Mouse (Mus musculus) common myeloid progenitor, adult 5-6 weeks (primary cell): Measurements from ENCODE around the gene Galnt15. TPM values are rescaled to one million over a fixed set of nuclear protein-coding genes. Genes with fewer than 3 reads are reported as not detected.

Source experiments
- ATAC-seq: replicated peaks from 2 replicates; pipeline ENCODE4 v1.8.0; 2016; ENCODE audit warnings: low read depth, mild to moderate bottlenecking, moderate TSS enrichment, inconsistent platforms; ENCODE audit not compliant: poor library complexity, severe bottlenecking
- total RNA-seq: library from RNA; stranded (forward); fragments of 200-1000, 187-1606 nt; gene quantifications from 2 replicates; pipeline ENCODE4 v1.2.3, GENCODE M21; 2017

Galnt15 gene
- not detected in 2 replicates for total RNA-seq

GRCm38 (mm10) chr14:32028681-32029091 lies at the start of gene Galnt15:
Gene Galnt15, plus strand, starts transcription at chr14:32028989.
- ATAC-seq, result no peak

DNA sequence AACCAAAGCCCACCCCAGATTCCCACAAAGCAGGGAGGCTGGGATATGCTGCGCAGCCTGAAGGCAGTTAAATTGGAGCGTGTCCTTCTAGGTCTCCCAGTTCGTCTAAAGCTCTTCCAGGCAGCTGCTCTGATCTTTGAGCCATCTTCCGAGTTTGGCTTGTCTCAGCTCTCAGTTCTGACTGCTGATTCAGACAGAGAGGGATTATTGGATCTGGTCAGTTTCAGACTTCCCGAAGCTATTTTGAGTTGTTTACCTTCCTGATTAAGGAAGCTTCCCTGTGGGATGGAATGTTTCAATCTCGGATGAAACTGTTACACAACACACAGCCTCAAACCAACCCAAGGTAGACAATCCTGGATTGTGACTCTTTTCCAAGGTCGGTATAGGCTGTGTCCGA lies 34.8 kb upstream of the Galnt15 start:
- no peak for ATAC-seq

DNA sequence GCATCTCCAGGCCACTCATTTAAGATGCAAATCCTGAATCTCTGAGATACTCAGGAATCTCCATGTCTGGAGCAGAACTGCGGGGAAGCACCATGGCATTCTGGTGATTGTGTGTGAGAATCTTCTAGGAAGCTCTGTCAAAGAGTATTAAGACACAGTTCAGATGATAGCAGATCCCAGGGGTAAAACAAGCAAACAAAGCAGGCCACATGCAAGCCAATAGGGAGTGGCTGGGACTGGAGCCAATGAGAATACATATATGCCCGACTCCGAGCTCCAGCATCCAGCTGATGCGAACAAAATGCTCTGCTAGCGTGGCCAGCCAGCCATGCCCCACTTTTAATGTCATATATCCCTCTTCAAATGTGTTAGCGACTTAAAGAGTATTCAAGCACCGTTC lies 27.8 kb upstream of the Galnt15 start:
- no peak for ATAC-seq

DNA sequence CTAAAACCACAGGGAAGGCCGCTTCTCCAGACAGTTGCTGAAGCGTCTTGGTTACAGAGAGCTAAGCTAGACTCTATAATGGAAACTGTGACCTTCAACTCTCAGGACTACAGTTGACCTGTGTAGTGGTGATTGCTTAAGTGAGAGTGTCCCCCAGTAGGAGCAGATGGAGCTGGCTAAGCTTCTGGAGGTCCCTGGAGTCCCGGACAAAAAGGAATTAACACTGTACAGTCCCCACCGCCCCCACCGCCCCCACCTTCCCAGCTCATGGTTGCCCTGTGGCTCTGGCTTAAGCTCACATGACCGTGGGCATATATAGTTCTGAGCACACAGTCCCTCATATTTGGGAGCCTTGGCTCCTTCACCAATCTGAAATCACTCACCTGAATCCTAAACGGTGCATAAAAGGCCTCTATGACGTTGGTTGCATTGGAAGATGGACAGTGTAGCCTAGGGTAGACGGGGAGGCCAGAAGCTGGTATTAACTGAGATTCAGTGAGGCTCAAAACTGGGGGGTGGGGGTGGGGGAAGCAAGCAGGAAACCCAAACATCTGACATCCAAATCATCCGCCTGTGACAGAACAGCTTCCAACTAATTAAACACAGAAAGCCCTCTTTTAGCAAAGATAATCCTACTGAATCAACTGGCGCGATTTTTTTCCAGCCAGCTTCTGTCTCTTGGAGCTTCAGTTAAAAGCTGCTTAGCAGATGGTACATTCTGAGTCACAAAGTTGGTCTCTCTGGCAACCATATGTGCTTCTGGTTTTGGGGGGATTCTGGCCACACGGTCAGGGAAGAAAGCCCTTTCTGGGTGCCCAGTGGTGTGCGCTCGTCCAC lies 26.1 kb upstream of the Galnt15 start:
- no peak for ATAC-seq

DNA sequence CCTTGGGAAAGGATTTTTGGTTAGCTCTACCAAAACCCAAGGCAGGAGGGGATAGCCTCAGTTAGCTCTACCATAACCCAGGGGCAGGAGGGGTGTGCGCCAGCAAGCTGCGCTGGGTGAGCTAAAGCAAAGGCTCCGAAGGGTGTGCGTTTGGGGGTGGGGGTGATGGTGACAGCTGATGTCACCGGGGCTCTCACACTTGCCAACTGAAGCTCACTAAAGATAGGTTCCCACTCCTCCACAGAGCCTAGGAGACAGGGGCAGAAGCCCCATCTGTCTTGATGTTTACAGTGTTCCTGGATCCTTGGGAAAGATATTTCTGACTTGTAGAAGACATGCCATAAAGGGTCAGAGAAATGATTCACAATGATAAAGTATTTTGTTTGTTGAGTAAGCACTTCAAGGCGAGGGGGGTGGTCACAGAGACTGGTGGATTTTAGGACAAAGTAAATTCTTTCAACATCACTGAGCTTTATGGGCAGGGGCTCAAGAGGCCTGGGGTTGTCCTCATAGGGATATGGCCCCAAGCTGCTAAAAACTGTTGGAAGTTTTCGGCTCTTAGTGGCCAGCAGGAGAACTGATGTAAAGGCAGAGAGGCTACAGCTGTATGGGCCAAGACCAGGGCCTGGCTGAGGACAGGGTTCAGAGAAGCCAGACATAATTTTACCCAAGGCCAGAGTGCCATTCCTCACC lies 24.7 kb upstream of the Galnt15 start:
- ATAC-seq, result no peak

- ATAC-seq, result 0 out of 2 replicates have a peak, but pooled peaks have one; percentile 15
These were observed 23.0 kb upstream of the Galnt15 start for GRCm38 (mm10) chr14:32005673-32006261.

DNA sequence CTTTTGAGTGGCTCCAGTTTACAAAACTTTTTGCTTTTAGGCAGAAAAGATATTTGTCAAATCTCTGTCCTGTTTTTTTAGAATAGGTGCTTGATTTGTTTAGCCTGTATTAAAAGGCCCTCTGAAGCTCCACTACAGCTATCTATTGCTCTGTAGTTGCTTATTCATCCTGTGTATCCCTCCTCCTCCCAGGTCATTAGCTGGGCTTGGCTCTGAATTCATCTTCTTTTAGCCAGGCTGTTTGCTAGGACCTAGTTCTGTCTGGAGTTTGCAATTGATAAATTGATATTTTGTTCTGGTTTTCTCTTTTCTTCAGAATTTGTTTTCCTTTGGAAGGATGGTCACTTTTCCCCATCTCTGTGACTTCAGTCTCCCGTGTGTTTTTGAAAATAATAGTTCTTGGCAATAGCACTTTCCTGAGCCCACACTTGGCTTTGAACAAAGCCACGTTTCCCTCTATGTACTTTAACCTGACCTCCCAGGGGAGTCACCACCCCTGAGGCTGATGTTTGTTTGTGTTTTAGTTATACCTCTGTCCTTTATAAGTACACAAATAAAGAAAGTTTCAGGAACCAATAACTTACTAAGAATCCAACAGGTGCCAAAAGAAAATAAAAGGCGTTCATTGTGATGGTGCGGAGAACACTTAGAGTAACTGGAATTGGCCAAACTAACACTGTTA lies 21.0 kb upstream of the Galnt15 start:
- ATAC-seq, result no peak

GRCm38 (mm10) chr14:32009715-32010114 lies 19.1 kb upstream of the Galnt15 start:
- no peak for ATAC-seq

GRCm38 (mm10) chr14:32011547-32012304 lies 17.1 kb upstream of the Galnt15 start:
- no peak for ATAC-seq

DNA sequence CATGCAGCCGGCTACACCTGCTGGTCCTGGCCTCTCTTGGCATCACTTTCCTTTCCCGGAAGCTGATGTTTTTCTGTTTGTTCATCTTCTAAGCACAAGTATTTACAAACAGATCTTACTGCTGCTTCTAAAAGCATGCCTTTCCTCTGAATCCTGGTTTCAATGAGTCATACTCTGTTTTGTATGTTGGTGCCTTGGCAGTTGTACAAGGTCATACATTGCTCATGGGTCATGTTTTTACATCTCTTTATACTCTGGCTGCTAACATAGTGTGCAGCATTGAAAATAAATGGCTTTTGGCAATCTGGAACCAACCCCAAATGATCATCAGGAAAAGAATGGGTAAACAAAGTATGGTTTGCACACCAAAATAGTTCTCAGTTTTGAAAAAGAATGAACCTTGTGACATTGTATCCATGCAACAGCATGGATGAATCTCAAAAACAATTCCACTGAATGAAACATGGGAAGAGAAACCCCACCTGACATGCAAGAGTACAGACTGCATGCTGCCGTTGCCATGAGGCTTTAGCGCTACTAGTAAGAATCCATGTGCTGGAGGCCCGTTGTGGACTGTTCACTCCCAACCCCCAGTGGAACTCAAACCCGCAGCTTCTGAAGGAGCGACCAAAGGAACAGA lies 13.5 kb upstream of the Galnt15 start:
- no peak for ATAC-seq

DNA sequence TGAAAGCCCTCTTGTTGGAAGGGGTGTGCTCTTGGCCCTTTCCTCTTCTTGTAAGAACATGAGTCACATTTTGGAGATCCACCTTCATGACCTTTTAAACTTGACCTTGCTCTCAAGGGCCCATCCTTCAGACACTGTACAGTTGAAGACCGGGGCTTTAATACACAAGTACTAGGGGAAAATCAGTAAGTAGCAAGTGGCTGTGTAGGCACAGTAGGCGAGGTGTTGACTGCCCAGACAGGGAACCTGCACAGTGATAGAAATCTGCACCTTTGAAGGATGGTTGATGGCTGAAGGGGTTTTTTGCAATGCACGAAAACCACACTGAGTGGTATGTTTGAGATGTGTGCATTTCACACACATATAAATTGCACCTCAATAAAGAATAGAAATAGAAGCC lies 12.3 kb upstream of the Galnt15 start:
- no peak for ATAC-seq

- ATAC-seq, result no peak
These were observed 11.9 kb upstream of the Galnt15 start for GRCm38 (mm10) chr14:32016921-32017320.

DNA sequence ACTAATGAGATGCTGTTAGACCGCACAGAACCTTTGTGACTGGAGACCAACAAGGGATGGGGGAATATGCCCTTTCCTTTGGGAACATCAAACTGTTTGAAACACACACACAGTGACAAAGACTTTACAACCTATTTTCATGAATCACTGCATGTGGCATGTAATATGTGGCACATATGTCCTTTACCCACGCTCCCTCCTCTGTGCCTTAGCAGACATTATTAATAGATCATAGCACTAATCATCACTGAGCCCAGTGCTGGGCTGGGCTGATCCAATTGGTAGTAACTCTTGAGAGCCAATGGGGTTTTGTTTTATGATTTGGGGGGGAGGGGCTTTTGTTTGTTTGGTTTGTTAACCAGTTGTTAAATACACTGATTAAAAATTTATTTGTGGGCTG lies 11.3 kb upstream of the Galnt15 start:
- no peak for ATAC-seq

DNA sequence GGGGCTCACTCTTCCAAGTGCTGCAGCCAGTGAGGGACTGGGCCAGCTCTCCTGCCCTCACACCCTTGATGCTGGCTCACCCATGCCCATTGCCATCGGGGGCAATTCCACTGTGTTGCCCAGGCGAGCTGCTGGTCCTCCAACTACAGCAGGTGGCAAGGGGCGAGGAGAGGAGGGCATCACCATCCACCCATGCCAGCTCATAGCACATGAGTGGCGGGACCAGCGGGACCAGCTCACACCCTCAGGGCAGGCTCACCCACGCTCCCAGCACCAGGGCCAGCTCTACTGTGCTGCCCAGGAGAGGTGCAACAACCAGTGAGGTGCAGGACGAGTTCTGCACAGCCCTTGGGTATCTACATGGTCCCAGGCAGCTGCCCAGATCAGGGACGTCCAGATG lies 9.7 kb upstream of the Galnt15 start:
- ATAC-seq, result no peak

- ATAC-seq, result no peak
These were observed 6.8 kb upstream of the Galnt15 start for GRCm38 (mm10) chr14:32021967-32022366.

GRCm38 (mm10) chr14:32022450-32022849 lies 6.3 kb upstream of the Galnt15 start:
- peak; percentile 88 for ATAC-seq

- no peak for ATAC-seq
These were observed 4.9 kb upstream of the Galnt15 start for GRCm38 (mm10) chr14:32023891-32024290.

DNA sequence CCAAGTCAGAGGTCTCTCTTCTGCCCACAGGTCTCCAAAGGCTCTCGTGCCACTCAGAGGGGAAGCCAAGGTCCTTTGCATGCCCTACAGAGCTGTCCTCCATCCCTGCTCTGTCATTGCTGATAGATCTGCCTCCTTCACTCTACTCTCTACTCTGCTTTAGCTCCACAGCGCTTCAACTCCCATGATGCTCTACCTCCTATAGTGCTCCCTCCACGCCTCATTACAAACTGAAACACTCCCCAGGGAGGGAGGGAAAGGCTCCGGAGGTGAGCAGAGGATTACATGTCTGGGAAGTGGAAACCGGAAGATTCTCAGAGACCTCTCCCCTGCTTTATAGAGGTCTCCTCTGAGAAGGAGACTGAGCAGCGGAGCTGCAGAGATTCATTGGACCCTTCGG lies 1.6 kb upstream of the Galnt15 start:
- ATAC-seq, result no peak

DNA sequence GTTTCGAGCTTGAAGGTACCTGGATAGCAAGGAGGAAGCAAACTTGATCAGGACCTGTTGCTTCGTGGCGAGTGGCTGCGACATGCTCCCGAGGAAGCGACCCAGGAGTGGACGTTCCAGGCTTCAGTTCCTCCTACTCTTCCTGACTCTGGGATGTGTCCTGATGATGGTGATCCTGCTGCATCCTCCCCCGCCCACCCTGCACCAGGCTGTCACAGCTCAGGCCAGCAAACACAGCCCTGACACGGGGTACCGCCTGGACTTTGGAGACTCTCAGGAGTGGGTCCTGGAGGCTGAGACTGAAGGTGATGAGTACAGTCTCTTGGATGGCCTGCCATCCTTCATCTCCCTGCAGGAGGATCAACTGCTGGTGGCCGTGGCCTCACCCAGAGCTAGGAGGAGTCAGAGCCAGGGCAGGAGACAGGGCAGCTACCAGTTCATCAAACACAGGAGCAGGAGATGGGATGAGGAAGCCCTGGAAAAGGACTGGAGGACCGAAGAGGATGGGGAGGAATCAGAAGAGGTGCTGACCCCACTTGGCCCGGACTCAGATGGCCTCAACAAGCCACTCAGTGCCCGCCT lies 713 bp downstream of the Galnt15 start:
- ATAC-seq, result no peak
